Mouse (Mus musculus): ENCODE measurements around the gene Plch1.

GRCm38 (mm10) chr3:63895786-63896185, 3.5 kb downstream of the Plch1 start:
- TF ChIP-seq POLR2A (IDR thresholded peaks at IDR 0.05; ENCODE audit: insufficient read length, low read depth) (no peak), TCF12 (IDR thresholded peaks at IDR 0.05; ENCODE audit: insufficient read depth, poor library complexity, severe bottlenecking) (no peak), MAX (IDR thresholded peaks at IDR 0.05; ENCODE audit: low read depth) (no peak), CEBPB (IDR thresholded peaks at IDR 0.05; ENCODE audit: insufficient read depth, poor library complexity, severe bottlenecking) (no peak), E2F4 (IDR thresholded peaks at IDR 0.05; ENCODE audit: insufficient read depth) (no peak), USF1 (IDR thresholded peaks at IDR 0.05; ENCODE audit: low read depth) (no peak), POLR2AphosphoS2 (IDR thresholded peaks at IDR 0.05; ENCODE audit: insufficient read length, low read depth) (no peak), SRF (IDR thresholded peaks at IDR 0.05; ENCODE audit: control insufficient read depth, insufficient read length, low read depth) (no peak), MYOG (IDR thresholded peaks at IDR 0.05; ENCODE audit: control insufficient read depth in 1 of 3, insufficient read depth in 1 of 3, insufficient read length in 2 of 3, low read depth in 2 of 3) (no peak), MYOD1 (IDR thresholded peaks at IDR 0.05; ENCODE audit: control insufficient read depth in 1 of 3, insufficient read length in 2 of 3, low read depth in 2 of 3) (no peak), REST (IDR thresholded peaks at IDR 0.05; ENCODE audit: insufficient read depth, insufficient read length) (no peak)

All from myocyte (in vitro differentiated cells).